Mouse (Mus musculus) brown adipose tissue, adult 24 weeks (tissue): ENCODE data around the gene Itln1. TPM values are rescaled to one million over a fixed set of nuclear protein-coding genes. Genes with fewer than 3 reads are reported as not detected.

Experiments
- H3K27ac ChIP-seq: fragments of 200-500 bp; replicated peaks from 2 replicates; pipeline ENCODE4 v1.5.1; 2012; ENCODE audit warnings: low read depth, mild to moderate bottlenecking, low read length
- H3K4me1 ChIP-seq: fragments of 200-500 bp; 2 replicates; pipeline ENCODE4 v1.6.1; 2012; ENCODE audit warnings: low read length, mixed read lengths; ENCODE audit not compliant: control insufficient read depth, insufficient read depth, insufficient read length
- H3K4me3 ChIP-seq: fragments of 200-500 bp; 2 replicates; pipeline ENCODE4 v1.5.1; 2012; ENCODE audit warnings: low read depth, mild to moderate bottlenecking, low read length, moderate library complexity; ENCODE audit not compliant: insufficient read depth
- polyA plus RNA-seq: library from polyadenylated mRNA; stranded (reverse); fragments of >200 nt; gene quantifications from 2 replicates; pipeline ENCODE4 v1.2.4, GENCODE M21; 2012; ENCODE audit not compliant: missing spikeins, insufficient read depth, insufficient read length

The Itln1 gene
- polyA plus RNA-seq, 1 experiment, result not detected

DNA sequence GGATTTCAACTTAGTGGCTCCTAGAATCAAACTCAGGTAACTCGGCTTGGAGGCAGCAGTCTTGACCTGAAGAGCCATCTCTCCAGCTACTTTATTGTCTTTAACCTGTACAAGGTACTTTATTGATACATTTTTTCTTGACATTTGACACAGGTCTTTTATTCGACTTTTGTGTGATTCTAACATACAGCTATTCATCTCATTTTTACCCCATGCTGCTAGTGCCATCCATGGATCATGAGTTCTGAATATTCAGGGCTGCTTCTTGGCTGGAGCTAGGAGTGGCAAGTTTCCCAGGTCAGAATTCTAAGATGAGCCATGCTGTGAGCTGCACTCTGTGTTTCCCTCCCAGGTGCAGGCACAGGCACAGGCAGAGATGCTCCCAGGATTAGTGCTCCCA, 17.1 kb upstream of the Itln1 start:
- Histone ChIP-seq H3K4me3 (no peak overlapping the region), H3K27ac (no peak overlapping the region), H3K4me1 (no peaks in the 10 kb centered on the region)

DNA sequence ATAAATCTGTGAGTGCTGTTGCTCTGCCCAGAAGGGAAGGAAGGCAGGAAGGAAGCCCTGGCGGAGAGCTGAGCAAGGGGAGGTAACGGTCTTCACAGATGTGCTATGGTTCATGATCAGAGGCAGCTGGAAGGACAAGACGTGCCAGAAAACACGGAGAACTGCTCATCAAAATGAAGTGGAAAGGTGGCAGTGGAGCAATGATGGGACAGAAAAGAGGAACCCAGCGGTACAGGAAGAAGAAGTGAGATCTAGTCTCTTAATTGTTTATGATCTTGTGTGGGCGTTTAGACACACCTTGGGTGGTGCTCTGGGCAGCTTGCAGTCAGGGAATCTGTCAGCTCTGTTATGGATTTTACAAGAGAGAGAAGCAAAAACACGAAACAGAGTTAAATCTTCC, 16.2 kb upstream of the Itln1 start:
- no peaks in the 10 kb centered on the region for H3K4me1 ChIP-seq
- no peak overlapping the region for H3K4me3 ChIP-seq
- no peak overlapping the region for H3K27ac ChIP-seq

- H3K4me3 ChIP-seq, result no peak overlapping the region
- no peak overlapping the region for H3K27ac ChIP-seq
- no peaks in the 10 kb centered on the region for H3K4me1 ChIP-seq
These were observed 5.6 kb upstream of the Itln1 start for GRCm38 (mm10) chr1:171540694-171541093.

GRCm38 (mm10) chr1:171534557-171534956, 537 bp downstream of the Itln1 start:
- Histone ChIP-seq H3K4me3 (no peak overlapping the region), H3K4me1 (no peaks in the 10 kb centered on the region), H3K27ac (no peak overlapping the region)

DNA sequence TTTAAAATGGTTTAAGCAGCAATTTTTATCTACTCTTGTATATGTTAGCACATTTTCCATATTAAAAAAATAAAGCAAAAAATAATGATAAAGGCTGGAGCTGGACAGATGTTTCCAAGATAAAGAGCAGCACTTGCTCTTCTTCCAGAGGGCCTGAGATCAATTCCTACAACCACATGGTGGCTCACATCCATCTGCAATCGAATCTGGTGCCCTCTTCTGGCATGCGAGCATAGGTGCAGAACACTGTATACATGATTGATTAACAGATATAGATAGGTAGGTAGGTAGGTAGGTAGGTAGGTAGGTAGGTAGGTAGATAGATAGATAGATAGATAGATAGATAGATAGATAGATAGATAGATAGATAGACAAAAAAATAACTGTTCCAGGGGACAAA, 2.3 kb downstream of the Itln1 start:
- H3K4me3 ChIP-seq, result no peak overlapping the region
- H3K27ac ChIP-seq, result no peak overlapping the region
- no peaks in the 10 kb centered on the region for H3K4me1 ChIP-seq

DNA sequence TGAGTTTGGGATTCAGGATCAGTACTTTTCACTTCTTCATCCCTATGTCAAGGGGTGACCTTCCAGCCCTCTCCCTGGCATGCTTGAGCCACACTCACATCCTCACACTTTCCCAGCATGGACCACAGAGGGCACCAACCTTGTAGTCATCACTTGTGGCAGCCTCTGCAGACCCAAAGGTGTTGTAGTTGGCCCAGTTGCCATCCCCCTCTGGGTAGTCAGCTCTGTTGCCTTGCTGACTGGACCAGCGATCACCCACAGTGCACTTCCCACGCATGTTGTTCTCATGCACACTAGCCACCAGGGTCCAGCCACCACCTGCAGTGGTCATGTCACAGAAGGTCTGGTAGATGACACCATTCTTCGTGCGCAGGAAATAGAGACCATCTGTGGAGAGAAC, 3.7 kb downstream of the Itln1 start:
- H3K4me1 ChIP-seq, result no peaks in the 10 kb centered on the region
- H3K27ac ChIP-seq, result no peak overlapping the region
- H3K4me3 ChIP-seq, result no peak overlapping the region

DNA sequence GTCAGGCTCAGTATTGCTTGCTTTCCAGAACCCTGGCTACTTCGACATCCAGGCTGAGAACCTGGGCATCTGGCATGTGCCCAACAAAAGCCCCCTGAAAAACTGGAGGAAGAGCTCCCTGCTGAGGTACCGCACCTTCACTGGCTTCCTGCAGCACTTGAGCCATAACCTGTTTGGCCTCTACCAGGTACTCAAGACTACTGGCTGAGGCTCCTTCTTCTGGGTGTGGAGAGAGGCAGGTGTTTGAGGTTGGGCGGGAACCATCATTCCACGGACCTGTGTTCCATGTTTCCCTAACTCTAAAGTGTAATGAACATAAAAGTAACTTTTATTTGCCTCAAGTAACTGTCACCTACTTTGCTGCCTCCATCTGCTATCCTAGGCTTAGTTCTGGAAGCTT, 19.5 kb downstream of the Itln1 start:
- H3K4me3 ChIP-seq, result no peak overlapping the region
- H3K27ac ChIP-seq, result no peak overlapping the region
- no peaks in the 10 kb centered on the region for H3K4me1 ChIP-seq

- no peak overlapping the region for H3K27ac ChIP-seq
- no peak overlapping the region for H3K4me3 ChIP-seq
- no peaks in the 10 kb centered on the region for H3K4me1 ChIP-seq
These were observed 20.1 kb downstream of the Itln1 start for GRCm38 (mm10) chr1:171515039-171515438.

DNA sequence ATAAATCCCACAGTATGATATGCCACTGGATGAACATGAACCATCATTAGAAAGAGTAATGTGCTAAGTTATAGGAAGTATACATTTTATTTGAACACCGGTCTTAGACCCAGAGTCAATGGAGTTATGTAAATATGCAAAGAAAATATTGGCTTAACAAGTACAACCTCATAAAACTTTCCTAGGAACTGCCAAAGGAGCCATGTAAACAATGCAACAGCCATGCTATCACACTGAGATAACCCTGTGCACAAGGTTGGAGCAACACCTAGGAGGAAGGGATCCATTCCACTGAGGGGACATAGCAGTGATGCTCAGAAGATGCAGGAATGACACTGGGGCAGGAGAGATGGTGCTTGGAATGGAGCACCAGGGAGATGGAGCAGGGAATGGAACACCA, 21.3 kb downstream of the Itln1 start:
- Histone ChIP-seq H3K27ac (no peak overlapping the region), H3K4me3 (no peak overlapping the region), H3K4me1 (no peaks in the 10 kb centered on the region)

GRCm38 (mm10) chr1:171513234-171513633, 21.9 kb downstream of the Itln1 start:
- H3K4me1 ChIP-seq, result no peaks in the 10 kb centered on the region
- no peak overlapping the region for H3K27ac ChIP-seq
- H3K4me3 ChIP-seq, result no peak overlapping the region

- Histone ChIP-seq H3K27ac (no peak overlapping the region), H3K4me1 (no peaks in the 10 kb centered on the region), H3K4me3 (0 out of 2 replicates have a peak overlapping the region, but pooled peaks have one; percentile 5)
These were observed 30.5 kb downstream of the Itln1 start for GRCm38 (mm10) chr1:171504586-171504985.

DNA sequence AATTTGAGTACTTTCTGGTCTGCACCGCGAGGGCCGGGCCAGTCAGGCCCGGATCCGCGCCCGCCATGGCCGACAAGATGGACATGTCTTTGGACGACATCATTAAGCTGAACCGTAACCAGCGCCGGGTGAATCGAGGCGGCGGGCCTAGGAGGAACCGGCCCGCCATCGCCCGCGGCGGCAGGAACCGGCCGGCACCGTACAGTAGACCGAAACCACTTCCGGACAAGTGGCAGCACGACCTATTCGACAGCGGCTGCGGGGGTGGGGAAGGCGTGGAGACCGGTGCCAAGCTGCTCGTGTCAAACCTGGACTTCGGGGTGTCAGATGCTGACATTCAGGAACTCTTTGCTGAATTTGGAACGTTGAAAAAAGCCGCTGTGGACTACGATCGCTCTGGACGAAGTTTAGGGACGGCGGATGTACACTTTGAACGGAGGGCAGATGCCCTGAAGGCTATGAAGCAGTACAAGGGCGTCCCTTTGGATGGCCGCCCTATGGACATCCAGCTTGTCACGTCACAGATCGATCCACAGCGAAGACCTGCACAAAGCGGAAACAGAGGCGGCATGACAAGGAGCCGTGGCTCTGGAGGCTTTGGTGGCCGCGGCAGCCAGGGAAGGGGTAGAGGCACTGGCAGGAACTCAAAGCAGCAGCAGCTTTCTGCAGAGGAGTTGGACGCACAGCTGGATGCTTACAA, 31.4 kb downstream of the Itln1 start:
- Histone ChIP-seq H3K27ac (peak overlapping the region; percentile 74), H3K4me1 (no peaks in the 10 kb centered on the region), H3K4me3 (peak overlapping the region; percentile 74)

DNA sequence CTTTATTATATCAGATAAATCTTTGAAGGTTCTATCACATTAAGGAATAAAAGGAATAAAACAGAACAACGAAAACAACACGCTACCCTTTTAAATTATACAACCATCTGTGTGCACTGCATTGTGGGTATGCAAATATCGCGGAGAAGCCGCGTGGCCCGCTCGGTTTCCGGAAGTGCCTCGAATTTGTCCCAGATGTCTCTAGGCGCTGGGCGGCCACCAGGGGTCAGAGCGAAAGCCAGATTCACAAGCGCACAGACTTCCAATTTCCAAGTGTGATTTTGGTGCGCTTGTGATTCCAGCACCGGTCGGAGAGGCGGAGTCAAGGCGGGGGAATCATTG, 31.9 kb downstream of the Itln1 start, which contains the start of gene Alyref2:
Gene Alyref2 (plus strand): TSS at position 229 of the 342 bp plus-strand sequence.
- Histone ChIP-seq H3K4me3 (peak within 1 kb of the TSS; percentile 74), H3K27ac (peak within 1 kb of the TSS; percentile 74), H3K4me1 (no peaks in the 10 kb centered on the region)

DNA sequence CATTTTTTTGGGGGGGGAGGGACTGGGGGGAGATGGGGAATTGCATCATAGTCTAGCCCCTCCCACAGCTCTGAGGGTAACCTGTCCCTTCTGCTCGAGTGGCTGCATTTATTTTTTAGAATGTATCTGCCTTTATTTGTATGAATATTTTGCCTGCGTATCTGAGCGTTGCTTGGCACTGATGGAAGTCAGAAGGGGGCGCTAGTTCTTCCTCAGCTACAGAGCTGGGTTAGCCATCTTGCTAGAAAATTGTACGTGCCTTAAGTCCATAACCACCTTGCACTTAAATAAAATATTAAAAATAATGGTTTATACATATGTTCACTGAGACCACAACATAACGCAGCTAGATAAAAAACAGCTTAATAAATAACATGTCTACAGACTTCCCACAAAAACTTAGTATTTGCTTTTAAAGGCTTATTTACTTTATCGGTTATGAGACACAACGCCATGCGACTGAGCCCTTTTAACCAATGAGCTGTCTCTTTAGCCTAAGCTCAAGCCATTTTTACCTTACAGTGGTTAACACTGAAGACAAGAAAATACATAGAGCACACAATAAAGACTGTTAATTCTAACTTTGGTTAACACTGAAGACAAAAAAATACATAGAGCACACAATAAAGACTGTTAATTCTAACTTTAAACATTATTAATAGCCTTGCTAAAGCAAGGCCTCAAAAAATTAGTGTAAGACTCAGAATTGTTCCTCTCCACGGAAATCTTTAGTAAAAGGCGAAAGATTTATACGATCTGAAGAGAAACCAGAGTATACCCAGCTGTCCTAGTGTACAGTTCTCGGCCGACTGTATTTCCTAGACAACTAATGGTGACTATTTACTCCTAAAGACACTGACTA, 32.5 kb downstream of the Itln1 start:
- Histone ChIP-seq H3K4me3 (no peak overlapping the region), H3K4me1 (no peaks in the 10 kb centered on the region), H3K27ac (no peak overlapping the region)

DNA sequence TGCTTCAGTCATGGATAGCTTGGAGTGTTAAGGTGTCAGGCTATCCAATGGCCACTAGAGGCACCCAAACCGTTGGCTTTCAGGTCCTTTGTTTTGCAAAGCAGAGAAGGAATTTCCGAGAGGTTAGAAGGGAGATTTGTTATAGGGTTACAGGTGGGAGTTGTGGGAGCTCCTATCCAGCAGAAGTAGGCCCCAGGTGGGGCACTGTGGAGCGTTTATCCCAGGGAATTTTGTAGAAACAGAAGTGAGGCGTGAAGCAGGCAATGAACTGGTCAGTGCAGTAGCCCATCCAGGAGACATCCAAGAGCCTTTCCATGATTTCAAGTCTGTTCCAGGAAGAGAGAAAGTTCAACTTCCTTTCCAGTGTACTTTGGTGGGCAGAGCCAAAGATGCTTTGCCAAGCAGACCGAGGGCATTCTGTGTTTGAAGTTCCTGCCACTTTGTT, 33.4 kb downstream of the Itln1 start:
- Histone ChIP-seq H3K4me3 (no peak overlapping the region), H3K4me1 (no peaks in the 10 kb centered on the region), H3K27ac (no peak overlapping the region)
